8 mouse cellular contexts compared by ENCODE assay signal in the genomic region with DNA sequence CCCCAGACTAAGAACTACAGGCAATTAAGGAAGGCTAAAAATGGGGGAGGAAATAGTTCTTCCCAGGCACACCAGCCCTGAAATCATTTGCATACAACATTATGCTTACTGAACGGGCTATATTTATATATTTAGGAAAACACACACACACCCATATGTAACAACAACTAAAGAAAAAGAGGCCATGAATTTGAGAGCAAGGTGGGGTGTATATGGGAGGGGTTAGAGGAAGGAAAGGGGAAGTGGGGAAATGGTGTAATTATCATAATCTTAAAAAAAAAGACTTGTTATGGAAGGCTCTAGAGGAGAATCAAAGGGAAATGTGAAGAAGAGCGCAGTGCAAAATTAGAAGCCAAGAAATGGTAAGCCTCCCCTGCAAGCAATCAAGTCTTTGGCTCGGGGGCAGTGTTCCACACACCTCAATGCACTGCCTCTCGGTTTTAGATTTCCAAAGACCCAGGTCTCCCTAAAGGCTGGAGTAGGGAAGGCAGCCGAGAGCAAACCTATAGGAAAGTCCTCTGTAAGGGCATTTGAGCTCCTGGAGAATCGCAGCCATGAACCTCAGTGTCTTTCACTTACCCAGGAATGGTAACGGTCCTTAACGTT. TPM values are rescaled to one million over a fixed set of nuclear protein-coding genes. Genes with fewer than 3 reads are reported as not detected.
DNase-seq lines count a peak whose midpoint lies in the region; ATAC-seq and TF ChIP-seq lines count a peak whose summit lies in the region.

No protein-coding gene starts in this region.

- peak overlapping the region; percentile 82 for H3K9ac ChIP-seq in heart, adult 2 months (ENCODE audit: low read depth, low read length)
- H3K9ac ChIP-seq in forebrain, embryonic 15.5 days (replicated peaks): peak overlapping the region; percentile 47

- DNase-seq in heart, adult 2 months: no peak
- DNase-seq in heart, adult 11 months: no peak
- DNase-seq in Muller cell, postnatal 12 days (ENCODE audit: inconsistent ontology term): no peak
- DNase-seq in natural killer cell, adult 2 months (ENCODE audit: low spot score in 2 of 2): no peak
- DNase-seq in kidney, postnatal 4 days: no peak

- no peak for TF ChIP-seq CTCF in heart, adult 2 months (IDR thresholded peaks at IDR 0.05)

- intact Hi-C loops in heart, adult 2 months (cut with DNase I): no loop called here

- H3K4me1 ChIP-seq in heart, adult 2 months (ENCODE audit: control insufficient read depth, insufficient read depth, low read length): peaks cover 5% of the 10 kb centered on the region
- H3K4me1 ChIP-seq in forebrain, embryonic 15.5 days: peaks cover 27% of the 10 kb centered on the region

- H3K27me3 ChIP-seq in heart, adult 2 months (ENCODE audit: control insufficient read depth, insufficient read depth, low read length): no peaks in the 10 kb centered on the region
- no peaks in the 10 kb centered on the region for H3K27me3 ChIP-seq in forebrain, embryonic 15.5 days

- H3K36me3 ChIP-seq in heart, adult 2 months (ENCODE audit: control insufficient read depth, insufficient read depth, low read length): peaks cover 11% of the 10 kb centered on the region
- H3K36me3 ChIP-seq in forebrain, embryonic 15.5 days: peaks cover 2% of the 10 kb centered on the region; the same call in 1 of the 2 replicates
- peaks cover 6% of the 10 kb centered on the region; the same call in 1 of the 2 replicates for H3K36me3 ChIP-seq in macrophage (ENCODE audit: inconsistent target)

- WGBS in heart, adult 2 months: 12% methylated on average over 8 of the region's 8 CpGs
- WGBS in forebrain, embryonic 15.5 days: 16% methylated on average over 8 of the region's 8 CpGs
- 7% methylated on average over 8 of the region's 8 CpGs for WGBS in macrophage (ENCODE audit: missing documents)

- no peak for TF ChIP-seq POLR2A in heart, adult 2 months (IDR thresholded peaks at IDR 0.05; ENCODE audit: insufficient read depth, low read depth, low read length)

- peak overlapping the region; percentile 94 for H3K27ac ChIP-seq in heart, adult 2 months
- peak overlapping the region; percentile 60; the same call in 1 of the 2 replicates for H3K27ac ChIP-seq in forebrain, embryonic 15.5 days (replicated peaks)
- peak overlapping the region; percentile 98 for H3K27ac ChIP-seq in macrophage

- H3K4me2 ChIP-seq in forebrain, embryonic 15.5 days (replicated peaks): peak overlapping the region; percentile 58

- peaks cover 1% of the 10 kb centered on the region; the same call in 1 of the 2 replicates for H3K79me2 ChIP-seq in heart, adult 2 months (replicated peaks; ENCODE audit: control insufficient read depth, insufficient read depth, low read length)
- peaks cover 78% of the 10 kb centered on the region for H3K79me2 ChIP-seq in macrophage (ENCODE audit: inconsistent target)

- no peak for TF ChIP-seq EP300 in heart, adult 2 months (IDR thresholded peaks at IDR 0.05; ENCODE audit: insufficient read depth, low read depth, low read length)

- H3K9me3 ChIP-seq in forebrain, embryonic 15.5 days: no peaks in the 10 kb centered on the region

- peak; percentile 1 for ATAC-seq in CD4-positive, CD25-positive, alpha-beta regulatory T cell, adult 4 months
- ATAC-seq in forebrain, embryonic 15.5 days (replicated peaks): no peak

- peak overlapping the region; percentile 85 for H3K4me3 ChIP-seq in heart, adult 2 months
- peak overlapping the region; percentile 66 for H3K4me3 ChIP-seq in forebrain, embryonic 15.5 days
- peak overlapping the region; percentile 89 for H3K4me3 ChIP-seq in macrophage (ENCODE audit: inconsistent target)

RNA-seq across cellular contexts. Expression of a gene that starts 0.3 kb away (rescaled TPM):
- 10 to 100 TPM; 60.5 to 67.2 TPM for total RNA-seq in heart, adult 2 months (2021)
- polyA plus RNA-seq in heart, adult 2 months (2012; rRNA removed): 37.1 and 55.3 TPM in 2 replicates
- 100 to 1,000 TPM; 111 TPM for polyA plus RNA-seq in CD4-positive, CD25-positive, alpha-beta regulatory T cell, adult 4 months (2017; shearing (Covaris generic))
- 41.0 and 43.9 TPM in 2 replicates for polyA plus RNA-seq in forebrain, embryonic 15.5 days (2015; fragmentation: Nextera tagmentation; extraction: Ambion mirVana)
- 10 to 100 TPM; 17.8 to 62.3 (median 36.5) TPM for total RNA-seq in macrophage (2018; cell fraction: chromatin; rRNA removed)
- 100 to 1,000 TPM in 2 of 26 experiments, 10 to 100 TPM in 24; 47.5 to 103 (median 66.1) TPM for total RNA-seq in macrophage (2018; cell fraction: cytosol; rRNA removed)
- 10 to 100 TPM; 18.3 to 57.8 (median 36.3) TPM for total RNA-seq in macrophage (2018; cell fraction: nucleus; rRNA removed)
- 58.0 to 93.5 TPM (median 59.5 TPM) in 3 replicates for polyA plus RNA-seq in macrophage (2018)

RNA-seq across cellular contexts. Expression of a gene that starts 0.5 kb away (rescaled TPM):
- total RNA-seq in heart, adult 2 months (2021): 10 to 100 TPM; 69.3 to 75.0 TPM
- polyA plus RNA-seq in heart, adult 2 months (2012; rRNA removed): 122 and 139 TPM in 2 replicates
- 10 to 100 TPM; 26.4 to 32.5 TPM for polyA plus RNA-seq in CD4-positive, CD25-positive, alpha-beta regulatory T cell, adult 4 months (2017; shearing (Covaris generic))
- polyA plus RNA-seq in forebrain, embryonic 15.5 days (2015; fragmentation: Nextera tagmentation; extraction: Ambion mirVana): 152 and 168 TPM in 2 replicates
- 10 to 100 TPM in 21 of 26 experiments, 1 to 10 TPM in 5; 4.7 to 63.8 (median 24.2) TPM for total RNA-seq in macrophage (2018; cell fraction: chromatin; rRNA removed)
- 10 to 100 TPM in 25 of 26 experiments, 1 to 10 TPM in 1; 9.0 to 27.8 (median 21.2) TPM for total RNA-seq in macrophage (2018; cell fraction: cytosol; rRNA removed)
- 10 to 100 TPM in 25 of 26 experiments, 1 to 10 TPM in 1; 8.1 to 54.4 (median 21.1) TPM for total RNA-seq in macrophage (2018; cell fraction: nucleus; rRNA removed)
- polyA plus RNA-seq in macrophage (2018): 24.3 to 27.5 TPM (median 26.4 TPM) in 3 replicates
